ENCODE assay signal across 19 mouse cellular contexts in genomic region chr10:18059807-18060206, GRCm38 (mm10). TPM values are rescaled to one million over a fixed set of nuclear protein-coding genes. Genes with fewer than 3 reads are reported as not detected.
DNase-seq lines count a peak whose midpoint lies in the region; ATAC-seq and TF ChIP-seq lines count a peak whose summit lies in the region.
"Had no signal": no experiment of that assay in that cellular context is flagged by ENCODE, and none has a peak within 500 bp of the region (broad histone marks: within the 10 kb centered on the region; RNA-seq: fewer than 3 reads in every experiment).

No protein-coding gene starts in this region.

- WGBS in lung, embryonic 14.5 days: 76% methylated on average over 13 of the region's 13 CpGs
- WGBS in lung, adult 2 months: 46% methylated on average over 13 of the region's 13 CpGs
- WGBS in lung, postnatal 0 days: 65% methylated on average over 13 of the region's 13 CpGs
- 70% methylated on average over 13 of the region's 13 CpGs for WGBS in heart, embryonic 12.5 days
- WGBS in hindbrain, embryonic 14.5 days: 92% methylated on average over 13 of the region's 13 CpGs

- no peak overlapping the region for H3K4me2 ChIP-seq in lung, embryonic 14.5 days
- no peak overlapping the region for H3K4me2 ChIP-seq in lung, postnatal 0 days (replicated peaks; ENCODE audit: low read depth, low read length)
- no peak overlapping the region for H3K4me2 ChIP-seq in heart, embryonic 12.5 days
- no peak overlapping the region for H3K4me2 ChIP-seq in hindbrain, embryonic 14.5 days (replicated peaks)
- H3K4me2 ChIP-seq: hindbrain, embryonic 12.5 days; limb, embryonic 15.5 days had no signal

- H3K9ac ChIP-seq in lung, embryonic 14.5 days: no peak overlapping the region
- H3K9ac ChIP-seq in lung, postnatal 0 days (replicated peaks; ENCODE audit: low read depth): no peak overlapping the region
- H3K9ac ChIP-seq in heart, embryonic 12.5 days: no peak overlapping the region
- no peak overlapping the region for H3K9ac ChIP-seq in hindbrain, embryonic 14.5 days
- H3K9ac ChIP-seq: hindbrain, embryonic 12.5 days; limb, embryonic 15.5 days had no signal

- DNase-seq in adrenal gland, adult 2 months: peak; percentile 24
- no peak for DNase-seq in adrenal gland, postnatal 10 days
- DNase-seq in lung, embryonic 14.5 days: no peak
- DNase-seq in lung, adult 2 months: no peak
- DNase-seq in lung, postnatal 0 days (ENCODE audit: low spot score): peak; percentile 42
- no peak for DNase-seq in hindbrain, embryonic 14.5 days (ENCODE audit: low spot score)
- no peak for DNase-seq in gastrocnemius, adult 8-10 months (ENCODE audit: low spot score in 2 of 2)
- DNase-seq: cerebellum, adult 11-12 months; cerebellum, postnatal 14 days; embryo, embryonic 11 days; heart, postnatal 10 days; kidney, adult 18-20 months; kidney, postnatal 14 days had no signal

- no peaks in the 10 kb centered on the region for H3K36me3 ChIP-seq in lung, embryonic 14.5 days (ENCODE audit: insufficient read depth)
- H3K36me3 ChIP-seq in lung, postnatal 0 days (ENCODE audit: insufficient read depth, low read length): no peaks in the 10 kb centered on the region
- H3K36me3 ChIP-seq in heart, embryonic 12.5 days: no peaks in the 10 kb centered on the region
- no peaks in the 10 kb centered on the region for H3K36me3 ChIP-seq in hindbrain, embryonic 14.5 days (replicated peaks; ENCODE audit: control insufficient read depth, insufficient read depth)
- H3K36me3 ChIP-seq: heart, embryonic 10.5 days; hindbrain, embryonic 12.5 days; limb, embryonic 15.5 days had no signal

- no peak for TF ChIP-seq POLR2A in lung, adult 2 months (IDR thresholded peaks at IDR 0.05; ENCODE audit: borderline replicate concordance, extremely low read depth, low read depth, low read length)

- ATAC-seq in lung, embryonic 14.5 days (ENCODE audit: insufficient read depth): no peak
- ATAC-seq in lung, postnatal 0 days: no peak
- ATAC-seq in heart, embryonic 12.5 days (ENCODE audit: insufficient number of reproducible peaks, low FRiP score): no peak
- no peak for ATAC-seq in hindbrain, embryonic 14.5 days (ENCODE audit: low FRiP score)
- ATAC-seq: forebrain, embryonic 16.5 days had no signal

- H3K9me3 ChIP-seq in lung, embryonic 14.5 days (ENCODE audit: low read depth, low read length): no peaks in the 10 kb centered on the region
- H3K9me3 ChIP-seq in lung, postnatal 0 days (ENCODE audit: low read length): no peaks in the 10 kb centered on the region
- H3K9me3 ChIP-seq in heart, embryonic 12.5 days (replicated peaks): no peaks in the 10 kb centered on the region
- no peaks in the 10 kb centered on the region for H3K9me3 ChIP-seq in hindbrain, embryonic 14.5 days (ENCODE audit: control insufficient read depth, low read length)
- H3K9me3 ChIP-seq: heart, embryonic 10.5 days; hindbrain, embryonic 12.5 days; limb, embryonic 15.5 days had no signal

- TF ChIP-seq CTCF in lung, embryonic 14.5 days (IDR thresholded peaks at IDR 0.05; ENCODE audit: low read depth): no peak
- TF ChIP-seq CTCF in lung, adult 2 months (IDR thresholded peaks at IDR 0.05; ENCODE audit: insufficient read depth, low read length): no peak
- no peak for TF ChIP-seq CTCF in lung, postnatal 0 days (IDR thresholded peaks at IDR 0.05)

- H3K4me1 ChIP-seq in lung, embryonic 14.5 days (ENCODE audit: insufficient read depth): peaks cover 6% of the 10 kb centered on the region
- H3K4me1 ChIP-seq in lung, adult 2 months (ENCODE audit: control insufficient read depth, insufficient read depth, low read length): peaks cover 9% of the 10 kb centered on the region
- peaks cover 17% of the 10 kb centered on the region; the same call in 1 of the 2 replicates for H3K4me1 ChIP-seq in lung, postnatal 0 days (ENCODE audit: insufficient read depth, low read depth, low read length)
- H3K4me1 ChIP-seq in heart, embryonic 12.5 days (replicated peaks): peaks cover 34% of the 10 kb centered on the region
- H3K4me1 ChIP-seq in hindbrain, embryonic 14.5 days (replicated peaks; ENCODE audit: control insufficient read depth, insufficient read depth, low read length): peaks cover 26% of the 10 kb centered on the region

- no peaks in the 10 kb centered on the region for H3K27me3 ChIP-seq in lung, embryonic 14.5 days (ENCODE audit: insufficient read depth, low read length)
- no peaks in the 10 kb centered on the region for H3K27me3 ChIP-seq in lung, postnatal 0 days (replicated peaks; ENCODE audit: insufficient read depth, low read length)
- no peaks in the 10 kb centered on the region for H3K27me3 ChIP-seq in heart, embryonic 12.5 days (replicated peaks)
- no peaks in the 10 kb centered on the region for H3K27me3 ChIP-seq in hindbrain, embryonic 14.5 days (ENCODE audit: control insufficient read depth, insufficient read depth, low read length)
- H3K27me3 ChIP-seq: hindbrain, embryonic 12.5 days; limb, embryonic 15.5 days had no signal

- no peak for TF ChIP-seq EP300 in lung, postnatal 0 days (IDR thresholded peaks at IDR 0.05)

- no peak overlapping the region for H3K4me3 ChIP-seq in lung, embryonic 14.5 days (ENCODE audit: low read depth, low read length)
- H3K4me3 ChIP-seq in lung, adult 2 months (replicated peaks; ENCODE audit: extremely low read depth, low read depth, low read length): no peak overlapping the region
- H3K4me3 ChIP-seq in lung, postnatal 0 days (ENCODE audit: low read depth, low read length): no peak overlapping the region
- no peak overlapping the region for H3K4me3 ChIP-seq in heart, embryonic 12.5 days
- H3K4me3 ChIP-seq in hindbrain, embryonic 14.5 days (replicated peaks; ENCODE audit: low read length): no peak overlapping the region
- H3K4me3 ChIP-seq: heart, embryonic 10.5 days; hindbrain, embryonic 12.5 days; layer of hippocampus, adult 2 months; limb, embryonic 15.5 days had no signal

- peak overlapping the region; percentile 36; the same call in 1 of the 2 replicates for H3K27ac ChIP-seq in lung, embryonic 14.5 days (ENCODE audit: low read depth)
- no peak overlapping the region for H3K27ac ChIP-seq in lung, postnatal 0 days (ENCODE audit: low read length)
- no peak overlapping the region for H3K27ac ChIP-seq in heart, embryonic 12.5 days (ENCODE audit: poor library complexity, severe bottlenecking)
- no peak overlapping the region for H3K27ac ChIP-seq in hindbrain, embryonic 14.5 days
- H3K27ac ChIP-seq: heart, embryonic 10.5 days; hindbrain, embryonic 12.5 days; layer of hippocampus, adult 2 months; limb, embryonic 15.5 days had no signal

RNA-seq across cellular contexts. Expression of gene Reps1, which starts 4.1 kb away (rescaled TPM):
- total RNA-seq in adrenal gland, adult 2 months (2021): 10 to 100 TPM; 33.6 to 33.9 TPM
- polyA plus RNA-seq in adrenal gland, adult 2 months (2012; rRNA removed): 24.8 and 30.4 TPM in 2 replicates
- 10 to 100 TPM; 32.3 to 39.3 TPM for total RNA-seq in adrenal gland, postnatal 10 days (2021)
- 27.7 and 32.5 TPM in 2 replicates for polyA plus RNA-seq in lung, embryonic 14.5 days (2014; fragmentation: Nextera tagmentation; extraction: Ambion mirVana)
- polyA plus RNA-seq in lung, adult 2 months (2012; rRNA removed): 42.2 and 49.6 TPM in 2 replicates
- polyA plus RNA-seq in lung, postnatal 0 days (2015; fragmentation: Nextera tagmentation; extraction: Ambion mirVana): 10.7 and 10.8 TPM in 2 replicates
- 20.0 and 20.9 TPM in 2 replicates for polyA plus RNA-seq in heart, embryonic 12.5 days (2016; fragmentation: Nextera tagmentation; extraction: Ambion mirVana)
- polyA plus RNA-seq in hindbrain, embryonic 14.5 days (2014; fragmentation: Nextera tagmentation; extraction: Ambion mirVana): 22.5 and 25.2 TPM in 2 replicates
- total RNA-seq in gastrocnemius, adult 8-10 months (2022): 10 to 100 TPM; 27.7 to 33.2 (median 30.2) TPM

RNA-seq across cellular contexts. Expression of gene Abracl, which starts 36.7 kb away (rescaled TPM):
- 10 to 100 TPM; 18.2 to 18.8 TPM for total RNA-seq in adrenal gland, adult 2 months (2021)
- polyA plus RNA-seq in adrenal gland, adult 2 months (2012; rRNA removed): 5.7 and 6.0 TPM in 2 replicates
- 10 to 100 TPM; 31.0 to 40.1 TPM for total RNA-seq in adrenal gland, postnatal 10 days (2021)
- polyA plus RNA-seq in lung, embryonic 14.5 days (2014; fragmentation: Nextera tagmentation; extraction: Ambion mirVana): 142 and 165 TPM in 2 replicates
- 5.9 and 8.4 TPM in 2 replicates for polyA plus RNA-seq in lung, adult 2 months (2012; rRNA removed)
- 137 and 148 TPM in 2 replicates for polyA plus RNA-seq in lung, postnatal 0 days (2015; fragmentation: Nextera tagmentation; extraction: Ambion mirVana)
- polyA plus RNA-seq in heart, embryonic 12.5 days (2016; fragmentation: Nextera tagmentation; extraction: Ambion mirVana): 205 and 207 TPM in 2 replicates
- polyA plus RNA-seq in hindbrain, embryonic 14.5 days (2014; fragmentation: Nextera tagmentation; extraction: Ambion mirVana): 50.7 and 70.4 TPM in 2 replicates
- 1 to 10 TPM in 3 of 4 experiments, under 1 TPM in 1; 0.58 to 3.8 (median 1.5) TPM for total RNA-seq in gastrocnemius, adult 8-10 months (2022)

Comparison
In these comparisons a context has a peak if more than half of its experiments do, and no peak if none do; other contexts are left out.
1. DNase-seq: peak in adrenal gland, adult 2 months (single experiment) and lung, postnatal 0 days (single experiment); none in adrenal gland, postnatal 10 days (single experiment), lung, embryonic 14.5 days (single experiment), lung, adult 2 months (single experiment), hindbrain, embryonic 14.5 days (single experiment) and gastrocnemius, adult 8-10 months (0 of 2).